Mouse (Mus musculus): Measurements from ENCODE around the gene Rc3h1.
"Not testable (repeated sequence)": the region's sequence is repeated elsewhere in the genome, so short reads cannot be mapped to it uniquely, and the experiment has no call there.

Rc3h1 gene

DNA sequence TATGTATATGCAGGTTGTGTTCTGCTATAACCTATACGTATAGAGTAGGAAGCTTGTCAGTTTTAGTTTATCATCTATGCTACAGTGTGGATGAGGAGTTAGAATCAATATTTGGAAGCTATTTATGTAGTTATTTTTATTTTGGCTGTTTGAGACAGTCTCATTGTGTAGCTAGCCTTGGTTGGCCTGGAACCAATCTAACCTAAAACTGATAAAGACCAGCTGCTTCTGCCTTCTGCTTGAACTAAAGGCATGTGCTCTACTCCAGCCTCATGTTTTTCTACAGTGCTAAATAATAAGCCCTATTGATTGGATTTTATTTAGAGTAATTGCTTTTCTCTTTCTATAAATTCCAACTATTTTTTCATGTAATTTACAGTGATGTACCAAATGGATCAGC lies 61.0 kb downstream of the Rc3h1 start:
- DNase-seq: peak in 1 of 2 experiments; percentile 25

DNA sequence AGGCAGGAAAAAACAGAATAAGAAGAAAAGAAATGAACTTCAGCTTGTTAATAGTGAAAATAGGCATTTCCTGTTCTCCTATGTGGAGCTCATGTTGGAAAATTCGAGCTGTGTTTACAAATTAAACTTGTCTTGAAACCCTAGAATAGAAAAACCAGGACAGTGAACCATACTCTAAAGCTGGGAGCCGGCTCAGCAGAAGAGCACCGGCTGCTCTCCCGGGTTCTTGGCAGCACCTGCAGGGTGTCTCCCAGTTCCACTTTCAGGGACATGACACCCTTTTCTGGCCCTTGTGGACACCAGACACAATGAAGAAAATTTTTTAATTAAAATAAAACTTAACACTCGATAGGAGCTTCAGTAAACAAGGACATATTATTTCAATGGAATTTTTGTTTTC lies 62.4 kb downstream of the Rc3h1 start:
- DNase-seq: peak; percentile 19 to 42

DNA sequence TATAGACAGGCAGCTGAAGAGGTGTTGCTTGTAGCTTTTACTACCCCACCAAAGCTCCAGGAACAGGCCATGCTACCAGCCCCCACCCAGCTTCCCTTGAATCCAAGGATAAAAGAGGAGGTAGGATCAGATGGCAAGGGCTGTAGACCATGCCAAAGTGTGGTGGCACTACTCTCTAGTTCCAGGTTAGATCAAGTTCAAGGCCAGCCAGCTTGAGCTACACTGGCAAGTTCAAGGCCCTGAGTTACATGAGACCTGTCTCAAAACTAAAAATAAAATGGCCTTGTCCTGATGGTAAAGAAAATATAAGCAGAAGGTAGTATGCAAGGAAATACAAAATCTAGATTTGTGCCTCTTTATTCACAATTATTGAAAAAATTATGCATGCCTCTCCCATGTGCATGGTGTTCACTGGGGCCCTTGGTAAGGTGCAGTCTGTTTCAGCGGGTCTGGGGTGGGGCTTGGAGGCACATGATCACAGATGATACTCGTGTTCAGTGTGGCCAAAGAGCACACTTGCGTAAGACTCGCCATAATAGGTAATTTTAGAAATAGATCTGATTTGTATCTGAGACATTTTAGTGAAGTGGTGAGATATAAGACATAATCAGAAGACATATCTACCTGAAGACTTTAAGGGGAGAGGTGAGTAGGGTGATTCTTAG lies 72.0 kb downstream of the Rc3h1 start, which contains the start of gene Serpinc1:
TSS of gene Serpinc1 (plus strand) at position 515 of the 665 bp plus-strand sequence.
- DNase-seq: no peak

DNA sequence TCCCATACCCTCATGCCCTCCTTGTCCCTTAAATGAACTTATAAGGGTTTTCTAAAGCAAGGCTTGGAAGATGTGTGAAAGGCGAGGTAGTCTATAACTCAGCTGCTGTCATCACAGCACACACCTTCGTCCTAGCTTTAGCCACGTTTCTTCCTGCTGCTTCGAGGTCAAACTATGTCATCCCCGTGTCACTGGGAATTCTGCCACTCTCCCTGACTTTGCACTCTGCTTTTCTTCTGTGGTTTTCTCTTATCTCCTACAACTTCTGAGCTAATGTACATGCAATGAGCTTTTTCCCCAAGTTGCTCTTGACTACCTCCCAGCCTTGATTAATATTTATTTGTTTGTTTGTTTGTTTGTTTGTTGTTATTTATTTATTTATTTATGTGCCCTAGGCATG lies 73.8 kb downstream of the Rc3h1 start:
- DNase-seq: no peak

DNA sequence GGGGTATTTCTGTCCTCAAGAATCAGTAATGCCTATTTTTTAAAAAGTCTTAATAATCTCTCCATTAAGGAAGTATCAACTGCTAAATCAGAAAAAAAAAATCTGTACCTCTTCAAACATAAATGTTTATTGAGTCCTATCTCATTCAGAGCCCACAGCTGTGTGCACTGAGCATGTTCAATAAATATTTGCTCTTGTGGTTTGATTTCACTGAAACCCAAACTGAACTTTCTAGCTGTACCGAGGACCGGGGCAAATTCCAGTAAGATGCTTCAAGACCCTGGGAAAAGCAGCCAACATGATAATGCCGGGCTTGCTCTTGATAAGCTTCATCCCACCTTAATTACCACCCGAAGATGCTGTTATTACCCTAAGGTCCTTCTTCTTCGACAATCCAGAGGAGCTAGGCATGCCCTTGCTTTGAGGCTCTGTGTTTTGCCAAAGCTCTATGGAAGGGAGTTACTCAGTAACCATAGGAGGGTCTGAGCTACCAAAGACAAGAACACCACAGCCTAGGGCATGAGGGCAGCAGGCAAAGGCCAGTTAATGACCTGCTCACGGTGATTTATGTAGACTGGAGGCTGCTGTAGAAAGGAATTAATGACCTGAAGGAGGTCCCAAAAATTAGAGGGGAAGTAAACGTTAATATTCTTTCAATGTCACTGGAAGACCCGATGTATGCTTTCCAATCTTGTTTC lies 74.5 kb downstream of the Rc3h1 start:
- DNase-seq: no peak

DNA sequence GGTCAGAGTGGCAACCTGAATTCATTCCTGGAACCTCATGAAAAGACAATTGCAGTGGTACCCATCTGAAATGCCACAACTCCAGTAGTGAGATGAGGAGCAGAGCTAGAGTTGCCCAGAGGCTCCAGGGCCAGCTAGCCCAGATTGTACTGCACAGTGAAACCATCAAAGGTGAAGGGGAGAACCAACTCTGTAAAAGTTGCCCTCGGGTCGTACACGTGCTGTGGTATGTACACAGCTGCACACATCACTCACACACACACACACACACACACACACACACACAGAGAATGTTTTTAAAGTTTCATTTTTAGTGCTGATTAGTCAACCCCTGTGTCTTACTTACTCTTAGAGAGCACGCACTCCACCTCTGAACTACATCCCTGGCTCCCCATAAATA lies 75.1 kb downstream of the Rc3h1 start:
- no peak for DNase-seq

DNA sequence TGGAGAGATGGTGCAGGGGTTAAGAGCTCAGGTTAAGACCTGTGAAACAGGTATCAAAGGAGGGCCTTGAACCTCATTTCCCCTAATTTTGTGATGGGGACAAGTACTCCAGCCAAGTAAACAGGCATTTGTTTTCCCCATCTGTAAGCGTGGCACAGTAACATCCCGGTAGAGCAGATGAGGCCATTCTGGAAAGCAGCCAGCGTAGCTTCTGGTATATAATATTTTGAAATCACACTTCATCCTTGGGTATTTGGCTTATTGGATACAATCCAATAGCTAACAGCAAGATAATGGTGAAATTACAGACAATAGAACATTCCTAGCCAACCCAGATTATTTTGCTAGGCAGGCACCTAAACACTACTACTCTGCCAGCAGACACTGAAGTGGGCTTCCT lies 76.7 kb downstream of the Rc3h1 start:
- DNase-seq: no peak

DNA sequence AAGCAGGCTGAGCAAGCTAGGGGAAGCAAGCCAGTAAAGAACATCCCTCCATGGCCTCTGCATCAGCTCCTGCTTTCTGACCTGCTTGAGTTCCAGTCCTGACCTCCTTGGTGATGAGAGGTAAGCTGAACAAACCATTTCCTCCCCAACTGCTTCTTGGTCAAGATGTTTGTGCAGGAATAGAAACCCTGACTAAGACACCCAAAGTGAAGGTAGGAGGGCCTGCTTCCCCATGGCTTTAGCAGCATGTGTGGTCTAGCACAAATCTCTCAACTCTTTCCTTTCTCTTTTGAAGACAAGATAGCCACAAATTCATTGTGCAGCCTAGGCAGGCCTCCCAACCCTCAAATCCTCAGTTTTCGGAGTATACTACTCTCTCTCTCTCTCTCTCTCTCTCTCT lies 78.5 kb downstream of the Rc3h1 start:
- DNase-seq: not testable (repeated sequence)

DNA sequence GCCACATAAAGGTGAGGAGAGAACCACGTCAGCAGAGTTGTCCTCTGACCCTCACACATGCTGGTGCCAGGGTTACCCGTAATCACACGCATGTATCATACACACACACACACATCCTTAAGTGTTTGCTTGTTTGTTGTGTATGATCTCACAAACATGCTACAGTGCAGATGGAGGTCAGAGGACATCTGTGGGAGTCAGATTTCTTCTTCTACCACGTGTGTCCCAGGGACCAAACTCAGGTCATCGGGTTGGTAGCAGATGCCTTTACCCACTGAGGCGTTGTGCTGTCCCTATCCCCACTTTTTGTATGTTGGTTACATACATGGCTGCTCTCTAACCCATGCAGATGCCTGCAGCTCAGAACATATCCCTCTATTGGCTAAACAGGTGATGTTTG lies 79.3 kb downstream of the Rc3h1 start:
- DNase-seq: no peak

DNA sequence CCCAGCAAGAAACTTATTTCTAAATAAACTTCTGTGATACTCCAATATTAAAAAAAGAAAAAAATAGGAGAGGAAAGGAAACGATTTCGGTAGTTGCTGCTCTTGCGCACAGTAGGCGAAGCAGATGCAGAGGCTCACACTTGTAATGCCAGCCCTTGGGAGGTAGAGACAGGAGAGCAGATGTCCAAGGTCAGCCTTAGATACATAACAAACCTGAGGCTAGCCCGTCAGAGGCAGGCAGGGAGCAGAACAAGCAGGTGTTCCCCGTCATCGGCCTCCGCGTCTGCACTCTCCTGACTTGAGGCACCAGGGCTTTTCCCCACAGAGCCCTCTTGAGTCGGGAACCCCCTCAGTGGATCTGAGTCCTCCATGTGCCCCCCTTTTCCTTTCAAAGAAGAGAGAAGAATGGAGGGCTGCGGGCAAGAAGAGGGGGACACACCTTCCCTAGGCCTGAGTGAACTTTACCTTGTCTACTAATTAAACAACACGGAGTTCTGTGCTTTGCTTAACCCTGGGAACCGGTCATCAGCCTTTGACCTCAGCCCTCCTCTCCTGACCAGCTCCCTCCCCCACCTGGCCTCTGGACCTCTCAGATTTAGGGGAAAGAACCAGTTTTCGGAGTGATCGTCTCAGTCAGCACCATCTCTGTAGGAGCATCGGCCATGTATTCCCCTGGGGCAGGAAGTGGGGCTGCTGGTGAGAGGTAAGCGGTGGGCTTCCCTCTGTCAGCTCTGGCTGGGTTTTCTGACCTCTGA lies 80.8 kb downstream of the Rc3h1 start:
- DNase-seq: no peak

DNA sequence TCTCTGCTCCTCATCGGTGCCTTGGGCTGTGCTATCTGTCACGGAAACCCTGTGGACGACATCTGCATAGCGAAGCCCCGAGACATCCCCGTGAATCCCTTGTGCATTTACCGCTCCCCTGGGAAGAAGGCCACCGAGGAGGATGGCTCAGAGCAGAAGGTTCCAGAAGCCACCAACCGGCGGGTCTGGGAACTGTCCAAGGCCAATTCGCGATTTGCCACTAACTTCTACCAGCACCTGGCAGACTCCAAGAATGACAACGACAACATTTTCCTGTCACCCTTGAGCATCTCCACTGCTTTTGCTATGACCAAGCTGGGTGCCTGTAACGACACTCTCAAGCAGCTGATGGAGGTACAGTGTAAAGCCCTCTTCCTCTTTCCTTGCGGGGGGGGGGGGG lies 83.2 kb downstream of the Rc3h1 start:
- DNase-seq: no peak

DNA sequence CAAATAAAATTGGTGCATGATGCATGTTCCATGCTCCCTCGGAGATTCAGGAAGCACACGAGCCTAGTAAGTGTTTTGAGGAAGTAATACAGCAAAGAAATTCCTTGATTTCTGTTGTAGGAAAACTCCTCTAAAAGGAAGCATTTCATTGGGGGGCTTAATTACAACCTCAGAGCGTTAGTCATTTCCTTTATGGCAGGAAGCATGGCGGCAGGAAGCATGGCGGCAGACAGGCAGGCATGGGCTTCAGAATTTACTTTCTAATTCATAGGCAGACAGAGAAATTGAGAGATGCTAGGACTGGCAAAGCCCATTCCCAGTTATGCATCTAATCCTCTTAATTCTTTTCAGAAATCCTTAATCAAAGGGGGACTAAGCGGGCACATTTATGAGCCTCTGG lies 87.6 kb downstream of the Rc3h1 start:
- no peak for DNase-seq

DNA sequence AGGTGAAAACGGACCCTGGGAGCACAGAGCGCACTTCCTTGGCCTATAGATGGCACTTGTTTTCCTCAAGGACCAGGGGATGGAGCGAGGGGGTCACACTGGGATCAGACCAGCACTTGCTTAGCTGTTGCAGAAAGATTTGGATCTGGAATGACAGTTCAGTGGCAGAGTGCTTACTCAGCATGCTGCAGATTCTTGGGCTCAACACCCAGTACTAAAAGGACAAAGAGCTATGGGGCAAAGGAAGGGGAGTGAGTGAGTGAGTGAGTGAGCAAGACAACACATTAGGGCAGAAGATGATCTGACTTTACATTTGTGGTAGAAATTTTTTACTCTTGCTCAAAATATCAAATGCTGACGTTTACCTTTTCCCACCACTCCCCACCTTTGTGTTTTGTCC lies 98.7 kb downstream of the Rc3h1 start:
- no peak for DNase-seq

DNA sequence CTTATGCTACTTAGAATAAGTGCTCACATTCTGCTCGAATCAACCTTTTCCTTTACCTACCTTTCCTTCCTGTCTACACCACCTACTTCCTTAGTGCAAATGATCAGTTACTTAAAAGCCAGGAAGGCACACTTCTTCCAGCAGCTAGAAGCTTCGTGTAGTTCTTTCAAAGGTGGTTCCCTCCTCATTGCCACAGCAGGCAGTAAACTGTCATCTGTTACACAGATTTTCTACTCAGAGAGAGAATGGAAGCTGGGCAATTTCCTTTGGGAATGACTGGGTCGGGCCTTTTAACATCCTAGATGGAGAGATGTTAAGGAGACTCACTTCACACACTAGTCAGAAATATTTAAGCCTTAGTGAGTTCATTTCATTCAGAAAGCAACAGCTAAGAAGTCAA lies 99.3 kb downstream of the Rc3h1 start:
- no peak for DNase-seq

DNA sequence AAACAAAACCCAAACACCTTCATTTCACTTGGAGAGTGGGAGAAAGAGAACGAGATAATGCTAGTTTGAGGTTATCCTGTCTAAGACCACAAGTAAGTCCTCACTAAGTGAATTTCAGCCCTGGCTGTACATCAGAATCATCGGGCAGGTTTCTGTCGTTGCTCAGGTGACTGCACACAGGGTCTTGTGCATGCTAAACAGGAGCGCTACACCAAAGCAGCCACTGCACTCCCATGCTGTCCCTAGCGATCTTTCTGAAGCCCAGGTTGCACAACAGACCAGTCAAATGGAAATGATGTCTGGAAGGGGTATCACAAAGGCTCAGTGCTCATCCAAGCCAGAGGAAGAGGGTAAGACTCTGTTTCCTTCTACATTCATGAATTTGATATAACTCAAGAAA lies 100.3 kb downstream of the Rc3h1 start:
- no peak for DNase-seq

DNA sequence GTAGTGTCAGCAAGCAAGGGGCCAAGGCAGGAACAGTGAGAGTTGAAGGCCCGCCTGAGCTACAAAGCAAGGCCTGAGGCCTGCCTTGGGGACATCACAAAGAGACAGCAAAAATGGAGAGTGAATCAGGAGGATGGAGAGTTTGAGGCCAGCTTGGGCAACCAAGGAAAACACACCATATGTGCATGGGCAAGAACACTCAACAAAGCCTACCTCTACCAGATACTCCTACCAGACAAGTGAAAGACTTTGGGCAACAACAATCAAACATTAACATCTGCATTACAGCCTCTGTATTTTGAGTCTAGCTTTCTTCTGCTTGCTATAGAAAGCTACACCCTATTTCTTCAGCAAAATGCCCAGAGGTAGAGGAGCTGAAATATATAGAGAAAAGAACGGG lies 101.8 kb downstream of the Rc3h1 start:
- no peak for DNase-seq

DNA sequence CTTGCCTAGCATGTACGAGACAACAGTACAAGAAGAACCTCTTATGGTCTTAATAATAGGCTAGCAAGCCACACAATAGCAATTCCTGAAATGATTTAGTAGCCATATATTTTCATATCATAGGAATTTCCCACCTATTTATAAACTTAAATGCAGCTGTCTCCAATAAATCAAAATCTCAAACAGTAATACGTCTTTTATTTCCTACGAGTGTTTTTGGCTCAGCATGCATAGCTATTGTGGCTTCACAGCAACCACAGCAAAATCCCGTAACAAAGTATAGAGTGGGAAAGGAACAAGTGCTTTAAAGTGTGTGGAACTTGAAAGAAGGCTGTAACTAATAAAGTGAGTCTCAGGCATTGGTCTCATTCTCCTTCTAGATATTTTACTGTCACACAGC lies 104.2 kb downstream of the Rc3h1 start:
- DNase-seq: no peak

DNA sequence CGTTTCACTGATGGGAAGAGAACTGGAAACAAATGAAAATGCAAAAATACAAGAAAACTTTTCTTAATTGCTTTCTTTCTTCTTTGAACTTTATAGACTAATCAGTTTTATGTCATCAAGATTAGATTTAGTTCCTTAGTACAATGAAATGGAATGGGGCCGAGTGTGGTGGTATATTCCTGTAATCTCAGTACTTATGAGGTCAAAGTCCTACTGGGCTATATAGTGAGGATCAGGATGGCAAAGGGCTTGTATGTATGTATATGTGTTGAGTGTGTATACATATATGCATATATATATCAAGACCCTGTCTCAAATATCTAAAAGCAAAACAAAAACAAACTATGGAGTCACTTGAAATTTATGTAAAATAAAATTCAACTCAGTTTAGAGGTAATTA lies 110.2 kb downstream of the Rc3h1 start:
- DNase-seq: no peak

DNA sequence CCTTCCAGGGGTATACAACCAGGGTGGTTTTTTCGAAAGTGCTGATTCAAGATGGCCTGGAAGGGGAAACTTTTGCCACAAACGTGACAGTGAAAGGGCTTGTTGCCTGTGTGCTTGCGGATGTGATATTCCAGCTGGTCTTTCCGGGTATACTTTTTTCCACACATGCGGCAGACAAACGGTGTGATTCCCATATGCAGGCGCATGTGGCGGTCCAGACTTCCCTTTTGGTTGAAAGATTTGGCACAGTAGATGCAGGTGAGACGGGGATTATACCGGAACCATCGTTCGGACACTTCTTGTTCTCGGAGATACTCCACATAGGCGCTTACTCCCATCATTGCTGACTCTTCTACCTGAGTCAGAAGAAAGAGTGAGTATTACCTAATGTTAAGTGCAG lies 113.8 kb downstream of the Rc3h1 start:
- no peak for DNase-seq

Data from cerebellum, adult 18-20 months (tissue).